In genomic region chr11:70605024-70605566, GRCm38 (mm10) we compare ENCODE assay signal across 8 mouse cellular contexts. TPM values are rescaled to one million over a fixed set of nuclear protein-coding genes. Genes with fewer than 3 reads are reported as not detected.
A peak's percentile ranks its signal among the peaks of the same experiment; 100 is the strongest.
DNase-seq lines count a peak whose midpoint lies in the region; ATAC-seq and TF ChIP-seq lines count a peak whose summit lies in the region.
"Had no signal": no experiment of that assay in that cellular context is flagged by ENCODE, and none has a peak within 500 bp of the region (broad histone marks: within the 10 kb centered on the region; RNA-seq: fewer than 3 reads in every experiment).

No protein-coding gene starts in this region.

- no peak for ATAC-seq in midbrain, embryonic 11.5 days (ENCODE audit: low FRiP score)

- no peaks in the 10 kb centered on the region for H3K27me3 ChIP-seq in ES-Bruce4 (ENCODE audit: control insufficient read depth, insufficient read depth, low read length, poor library complexity, severe bottlenecking)
- H3K27me3 ChIP-seq in midbrain, embryonic 11.5 days (ENCODE audit: control insufficient read depth, insufficient read depth, low read length): no peaks in the 10 kb centered on the region
- H3K27me3 ChIP-seq: limb, embryonic 13.5 days had no signal

- peak; percentile 89 for TF ChIP-seq CTCF in ES-Bruce4 (IDR thresholded peaks at IDR 0.05; ENCODE audit: low read depth, low read length)

- no peak overlapping the region for H3K27ac ChIP-seq in ES-Bruce4 (ENCODE audit: insufficient read depth, low read length)
- no peak overlapping the region for H3K27ac ChIP-seq in midbrain, embryonic 11.5 days (ENCODE audit: low read depth, low read length)
- H3K27ac ChIP-seq: limb, embryonic 13.5 days had no signal

- no peak overlapping the region for H3K4me2 ChIP-seq in midbrain, embryonic 11.5 days
- H3K4me2 ChIP-seq: limb, embryonic 13.5 days had no signal

- intact Hi-C loops in heart, postnatal 10 days (cut with DNase I): loop anchor here (1.0 to 5.0 kb wide), 4 partner anchors 42 to 173 kb away; partner anchors contain the start of genes Arrb2 and Mink1

- no peak overlapping the region for H3K9ac ChIP-seq in ES-Bruce4 (ENCODE audit: low read depth, poor library complexity, severe bottlenecking)
- H3K9ac ChIP-seq in midbrain, embryonic 11.5 days (ENCODE audit: low read length): no peak overlapping the region
- H3K9ac ChIP-seq: limb, embryonic 13.5 days had no signal

- TF ChIP-seq POLR2A in ES-Bruce4 (IDR thresholded peaks at IDR 0.05; ENCODE audit: insufficient read depth, low read length): no peak

- no peak for TF ChIP-seq EP300 in ES-Bruce4 (IDR thresholded peaks at IDR 0.05; ENCODE audit: insufficient read depth, low read depth, low read length)

- peak; percentile 78 for DNase-seq in adrenal gland, adult 2 months
- peak; percentile 86 for DNase-seq in embryo, embryonic 10 days (ENCODE audit: low spot score)
- peak; percentile 81 to 86 for DNase-seq in heart, postnatal 10 days
- peak; percentile 70 to 74 for DNase-seq in left cerebral cortex, adult 18-20 months (ENCODE audit: low spot score in 2 of 2)
- DNase-seq in midbrain, embryonic 11.5 days (ENCODE audit: low spot score, missing footprints): peak; percentile 96
- peak; percentile 59 to 76 for DNase-seq in spleen, adult 18-20 months

- H3K4me3 ChIP-seq in ES-Bruce4 (ENCODE audit: low read depth, low read length): no peak overlapping the region
- H3K4me3 ChIP-seq in midbrain, embryonic 11.5 days (ENCODE audit: low read depth, low read length): no peak overlapping the region
- H3K4me3 ChIP-seq: limb, embryonic 13.5 days had no signal

- no peaks in the 10 kb centered on the region for H3K4me1 ChIP-seq in ES-Bruce4 (ENCODE audit: control insufficient read depth, insufficient read depth, low read length)
- H3K4me1 ChIP-seq in midbrain, embryonic 11.5 days (ENCODE audit: control insufficient read depth, insufficient read depth, low read length): no peaks in the 10 kb centered on the region
- H3K4me1 ChIP-seq: limb, embryonic 13.5 days had no signal

- H3K36me3 ChIP-seq in ES-Bruce4 (ENCODE audit: control insufficient read depth, insufficient read depth, low read length, poor library complexity, severe bottlenecking): no peaks in the 10 kb centered on the region
- peaks cover 17% of the 10 kb centered on the region for H3K36me3 ChIP-seq in midbrain, embryonic 11.5 days (ENCODE audit: control insufficient read depth, insufficient read depth, low read length)

- no peaks in the 10 kb centered on the region for H3K9me3 ChIP-seq in ES-Bruce4 (replicated peaks; ENCODE audit: control insufficient read depth, insufficient read depth, low read length, poor library complexity, severe bottlenecking)
- H3K9me3 ChIP-seq in midbrain, embryonic 11.5 days (ENCODE audit: control insufficient read depth, low read length): no peaks in the 10 kb centered on the region
- H3K9me3 ChIP-seq: limb, embryonic 13.5 days had no signal

- WGBS in midbrain, embryonic 11.5 days: 69% methylated on average over 14 of the region's 14 CpGs

RNA-seq across cellular contexts. Expression of gene 4930544D05Rik, which starts 10.6 kb away (rescaled TPM):
- not detected in 2 replicates for polyA plus RNA-seq in ES-Bruce4 (2011; ENCODE audit: insufficient read depth, insufficient read length, low read depth, missing spikeins)
- total RNA-seq in adrenal gland, adult 2 months (2021): not detected
- not detected in 2 replicates for polyA plus RNA-seq in adrenal gland, adult 2 months (2012; rRNA removed)
- total RNA-seq in heart, postnatal 10 days (2021): not detected
- under 1 TPM in 1 of 2 experiments, not detected in 1; 0.65 TPM for total RNA-seq in left cerebral cortex, adult 18-20 months (2021)
- polyA plus RNA-seq in midbrain, embryonic 11.5 days (2014; fragmentation: Nextera tagmentation; extraction: Ambion mirVana): not detected in 2 replicates
- polyA plus RNA-seq: limb, embryonic 13.5 days had no signal

RNA-seq across cellular contexts. Expression of gene Chrne, which starts 13.9 kb away (rescaled TPM):
- 0.56 TPM in 1 of 2 replicates, not detected in the other for polyA plus RNA-seq in ES-Bruce4 (2011; ENCODE audit: insufficient read depth, insufficient read length, low read depth, missing spikeins)
- not detected for total RNA-seq in adrenal gland, adult 2 months (2021)
- 0.30 TPM in 1 of 2 replicates, not detected in the other for polyA plus RNA-seq in adrenal gland, adult 2 months (2012; rRNA removed)
- not detected for total RNA-seq in heart, postnatal 10 days (2021)
- total RNA-seq in left cerebral cortex, adult 18-20 months (2021): under 1 TPM in 1 of 2 experiments, not detected in 1; 0.63 TPM
- not detected in 2 replicates for polyA plus RNA-seq in midbrain, embryonic 11.5 days (2014; fragmentation: Nextera tagmentation; extraction: Ambion mirVana)
- polyA plus RNA-seq: limb, embryonic 13.5 days had no signal

RNA-seq across cellular contexts. Expression of gene Gp1ba, which starts 33.8 kb away (rescaled TPM):
- polyA plus RNA-seq in ES-Bruce4 (2011; ENCODE audit: insufficient read depth, insufficient read length, low read depth, missing spikeins): not detected in 2 replicates
- under 1 TPM in 1 of 2 experiments, not detected in 1; 0.12 TPM for total RNA-seq in adrenal gland, adult 2 months (2021)
- 0.03 TPM in 1 of 2 replicates, not detected in the other for polyA plus RNA-seq in adrenal gland, adult 2 months (2012; rRNA removed)
- total RNA-seq in heart, postnatal 10 days (2021): under 1 TPM; 0.17 to 0.43 TPM
- total RNA-seq in left cerebral cortex, adult 18-20 months (2021): not detected
- 0.61 and 0.81 TPM in 2 replicates for polyA plus RNA-seq in midbrain, embryonic 11.5 days (2014; fragmentation: Nextera tagmentation; extraction: Ambion mirVana)

RNA-seq across cellular contexts. Expression of gene Rnf167, which starts 41.9 kb away (rescaled TPM):
- polyA plus RNA-seq in ES-Bruce4 (2011; ENCODE audit: insufficient read depth, insufficient read length, low read depth, missing spikeins): 55.2 and 61.8 TPM in 2 replicates
- 100 to 1,000 TPM in 1 of 2 experiments, 10 to 100 TPM in 1; 76.9 to 106 TPM for total RNA-seq in adrenal gland, adult 2 months (2021)
- 91.4 and 101 TPM in 2 replicates for polyA plus RNA-seq in adrenal gland, adult 2 months (2012; rRNA removed)
- total RNA-seq in heart, postnatal 10 days (2021): 10 to 100 TPM; 50.2 to 50.4 TPM
- total RNA-seq in left cerebral cortex, adult 18-20 months (2021): 10 to 100 TPM; 86.4 to 90.1 TPM
- polyA plus RNA-seq in midbrain, embryonic 11.5 days (2014; fragmentation: Nextera tagmentation; extraction: Ambion mirVana): 87.0 and 87.9 TPM in 2 replicates

RNA-seq across cellular contexts. Expression of gene Slc25a11, which starts 42.2 kb away (rescaled TPM):
- 45.0 and 48.0 TPM in 2 replicates for polyA plus RNA-seq in ES-Bruce4 (2011; ENCODE audit: insufficient read depth, insufficient read length, low read depth, missing spikeins)
- total RNA-seq in adrenal gland, adult 2 months (2021): 100 to 1,000 TPM; 124 to 140 TPM
- polyA plus RNA-seq in adrenal gland, adult 2 months (2012; rRNA removed): 118 and 139 TPM in 2 replicates
- 100 to 1,000 TPM; 378 to 381 TPM for total RNA-seq in heart, postnatal 10 days (2021)
- total RNA-seq in left cerebral cortex, adult 18-20 months (2021): 100 to 1,000 TPM; 120 to 124 TPM
- polyA plus RNA-seq in midbrain, embryonic 11.5 days (2014; fragmentation: Nextera tagmentation; extraction: Ambion mirVana): 134 and 142 TPM in 2 replicates
